Mouse (Mus musculus) liver, adult (tissue): ENCODE data around the gene Ppm1m.

Experiments used
- GATA4 ChIP-seq: IDR thresholded peaks from 2 replicates; pipeline ENCODE4 v1.6.1; 2014; ENCODE audit warnings: mild to moderate bottlenecking, low read length; ENCODE audit not compliant: insufficient replicate concordance

The Ppm1m gene

GRCm38 (mm10) chr9:106159237-106159636 is 40.3 kb downstream of the Ppm1m start:
- TF ChIP-seq GATA4, result no peak

- no peak for TF ChIP-seq GATA4
These were observed 41.5 kb downstream of the Ppm1m start, which contains the start of gene Glyctk for GRCm38 (mm10) chr9:106158037-106158491. Glyctk (minus strand) TSS chr9:106158138.

- TF ChIP-seq GATA4, result no peak
These were observed 42.0 kb downstream of the Ppm1m start for GRCm38 (mm10) chr9:106157623-106157925.

GRCm38 (mm10) chr9:106156921-106157622 is 42.5 kb downstream of the Ppm1m start:
- no peak for TF ChIP-seq GATA4

- TF ChIP-seq GATA4, result no peak
These were observed 43.1 kb downstream of the Ppm1m start for GRCm38 (mm10) chr9:106156419-106156818.

- TF ChIP-seq GATA4, result no peak
These were observed 45.4 kb downstream of the Ppm1m start for GRCm38 (mm10) chr9:106154106-106154505.

- no peak for TF ChIP-seq GATA4
These were observed 50.2 kb downstream of the Ppm1m start for GRCm38 (mm10) chr9:106149399-106149754.

- TF ChIP-seq GATA4, result no peak
These were observed 50.8 kb downstream of the Ppm1m start for GRCm38 (mm10) chr9:106148541-106149398.

- TF ChIP-seq GATA4, result no peak
These were observed 51.6 kb downstream of the Ppm1m start for GRCm38 (mm10) chr9:106147851-106148431.

GRCm38 (mm10) chr9:106147281-106147680 is 52.3 kb downstream of the Ppm1m start:
- TF ChIP-seq GATA4, result no peak

- no peak for TF ChIP-seq GATA4
These were observed 54.0 kb downstream of the Ppm1m start for GRCm38 (mm10) chr9:106145582-106145981.
